Mouse (Mus musculus) neural tube, postnatal 0 days (tissue): Measurements from ENCODE around the gene 6030458C11Rik. TPM values are rescaled to one million over a fixed set of nuclear protein-coding genes. Genes with fewer than 3 reads are reported as not detected.

ENCODE experiments used
- microRNA-seq: library from miRNA; unstranded; fragments of <30 nt; microRNA quantifications from one replicate; pipeline ENCODE4, GENCODE M21; 2016
- polyA plus RNA-seq: library from polyadenylated mRNA; unstranded; fragments of >200 nt; fragmentation: Nextera tagmentation; extraction: Ambion mirVana; gene quantifications from 2 replicates; pipeline ENCODE4 v1.2.1, GENCODE M21; 2015

Gene 6030458C11Rik
- polyA plus RNA-seq, result 24.6 and 28.6 TPM in 2 replicates

GRCm38 (mm10) chr15:12824197-12824952, at the start of gene 6030458C11Rik, which contains the start of gene Drosha:
TSS of gene 6030458C11Rik (minus strand) at chr15:12824649.
TSS of gene Drosha (plus strand) at chr15:12824815.

Small RNA genes lying within 50 kb of the gene (microRNA-seq; reads per million reads assigned to microRNA genes)
- gene Gm47288, result not detected

Other genes with a start within 250 kb of the 6030458C11Rik start
- gene Pdzd2, start 84.7 kb downstream of the 6030458C11Rik start, polyA plus RNA-seq, result 20.4 and 22.1 TPM in 2 replicates
- gene Drosha, start 166 bp upstream of the 6030458C11Rik start, polyA plus RNA-seq, result 25.6 and 29.7 TPM in 2 replicates